Mouse (Mus musculus) myocyte (in vitro differentiated cells): Measurements from ENCODE around the gene Eomes.

Source experiments
- CEBPB ChIP-seq: IDR thresholded peaks from 2 replicates; pipeline ENCODE4 v1.6.1; 2011; ENCODE audit warnings: mild to moderate bottlenecking, moderate library complexity; ENCODE audit not compliant: poor library complexity, insufficient read depth, severe bottlenecking
- MAX ChIP-seq: IDR thresholded peaks from one replicate; pipeline ENCODE4 v1.6.1; 2011; ENCODE audit warnings: low read depth, mild to moderate bottlenecking, control low read depth
- MYOG ChIP-seq, 3 experiments: IDR thresholded peaks; one replicate each; pipeline ENCODE4 v1.6.1; 2011; ENCODE audit warnings: control low read depth in 2 of 3, low read depth in 2 of 3, mild to moderate bottlenecking in 2 of 3; ENCODE audit not compliant: insufficient read length in 2 of 3, control insufficient read depth in 1 of 3, insufficient read depth in 1 of 3
- POLR2A ChIP-seq: IDR thresholded peaks from one replicate; pipeline ENCODE4 v1.6.1; 2011; ENCODE audit warnings: low read depth, mild to moderate bottlenecking, control low read depth, moderate library complexity; ENCODE audit not compliant: insufficient read length
- TCF12 ChIP-seq: IDR thresholded peaks from one replicate; pipeline ENCODE4 v1.6.1; 2011; ENCODE audit warnings: mild to moderate bottlenecking, control low read depth; ENCODE audit not compliant: poor library complexity, insufficient read depth, severe bottlenecking

GRCm38 (mm10) chr9:118487096-118487395 is 9.0 kb downstream of the Eomes start:
- TF ChIP-seq POLR2A (no peak), MAX (no peak), MYOG (IDR thresholded peaks at IDR 0.05; ENCODE audit: control insufficient read depth in 1 of 3, insufficient read depth in 1 of 3, insufficient read length in 2 of 3, low read depth in 2 of 3) (no peak), TCF12 (no peak), CEBPB (no peak)
